Mouse (Mus musculus): ENCODE data around the gene Itga9.

The Itga9 gene

DNA sequence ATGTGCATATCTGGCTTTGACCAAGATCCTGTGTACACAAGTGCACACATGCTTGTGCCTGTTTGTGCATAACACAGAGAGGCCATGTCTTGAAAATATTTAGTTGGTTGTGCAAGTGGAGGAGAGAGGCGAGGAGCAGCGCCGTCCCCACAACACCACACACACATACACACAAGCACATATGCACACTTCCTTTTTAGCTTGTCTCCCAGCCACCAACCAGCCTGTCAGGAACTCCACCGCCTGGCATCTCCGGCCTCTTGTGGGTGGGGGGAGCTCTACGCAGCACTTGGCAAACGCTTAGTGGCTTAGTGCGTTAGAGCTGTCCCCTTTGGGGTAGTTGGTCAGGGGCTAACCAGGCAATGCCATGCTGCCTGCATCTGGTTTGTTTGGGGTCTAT, 321.0 kb downstream of the Itga9 start:
- peak in 1 of 2 experiments; percentile 59 for DNase-seq

- DNase-seq, result no peak
Measured at GRCm38 (mm10) chr9:118928007-118928406, 321.5 kb downstream of the Itga9 start.

GRCm38 (mm10) chr9:118928656-118929055, 322.2 kb downstream of the Itga9 start:
- DNase-seq, result peak; percentile 67 to 75

DNA sequence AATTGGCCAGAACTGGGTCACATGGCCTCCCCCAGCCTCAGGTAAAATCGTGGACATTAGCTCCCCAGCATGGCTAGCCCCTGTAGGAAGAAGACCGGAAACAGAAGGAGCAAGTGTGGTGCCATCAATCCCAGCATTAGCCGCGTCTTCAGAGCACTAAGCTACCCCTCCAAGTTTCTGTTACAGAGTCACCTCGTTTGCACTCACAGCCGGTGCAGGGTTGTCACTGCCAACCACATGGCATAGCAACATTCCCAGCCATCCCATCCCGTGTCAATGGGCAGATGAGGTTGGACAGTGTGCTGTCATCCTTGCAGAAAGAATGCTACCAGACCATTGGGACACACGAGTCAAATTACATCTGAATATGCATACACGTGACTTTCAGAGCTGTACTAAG, 324.1 kb downstream of the Itga9 start:
- no peak for DNase-seq

DNA sequence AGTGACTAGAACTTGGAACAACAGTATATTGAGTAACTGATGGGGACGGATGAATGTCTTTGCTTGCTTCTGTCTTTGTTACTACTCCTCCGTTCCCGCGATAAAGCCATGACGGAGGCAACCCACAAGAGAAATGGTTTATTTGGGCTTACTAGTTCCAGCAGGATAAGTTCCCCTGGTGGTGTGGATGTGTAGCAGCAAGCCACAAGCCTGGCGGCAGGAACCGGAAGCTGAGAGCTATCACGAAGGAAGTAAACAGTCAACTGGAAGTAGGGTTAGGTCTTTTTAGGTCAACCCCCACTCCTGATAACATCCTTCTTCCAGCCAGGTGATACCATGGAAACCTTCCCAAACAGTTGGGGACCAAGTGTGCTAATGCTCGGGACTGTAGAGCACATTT, 327.3 kb downstream of the Itga9 start:
- no peak for DNase-seq

GRCm38 (mm10) chr9:118934319-118934718, 327.8 kb downstream of the Itga9 start:
- DNase-seq, result no peak

- DNase-seq, result no peak
Measured at GRCm38 (mm10) chr9:118935098-118935497, 328.6 kb downstream of the Itga9 start.

GRCm38 (mm10) chr9:118936071-118936470, 329.6 kb downstream of the Itga9 start:
- peak; percentile 57 to 80 for DNase-seq

- DNase-seq, result peak; percentile 67 to 80
Measured at GRCm38 (mm10) chr9:118937515-118937914, 331.0 kb downstream of the Itga9 start.

GRCm38 (mm10) chr9:118939410-118939809, 332.9 kb downstream of the Itga9 start:
- DNase-seq, result peak; percentile 63 to 83

DNA sequence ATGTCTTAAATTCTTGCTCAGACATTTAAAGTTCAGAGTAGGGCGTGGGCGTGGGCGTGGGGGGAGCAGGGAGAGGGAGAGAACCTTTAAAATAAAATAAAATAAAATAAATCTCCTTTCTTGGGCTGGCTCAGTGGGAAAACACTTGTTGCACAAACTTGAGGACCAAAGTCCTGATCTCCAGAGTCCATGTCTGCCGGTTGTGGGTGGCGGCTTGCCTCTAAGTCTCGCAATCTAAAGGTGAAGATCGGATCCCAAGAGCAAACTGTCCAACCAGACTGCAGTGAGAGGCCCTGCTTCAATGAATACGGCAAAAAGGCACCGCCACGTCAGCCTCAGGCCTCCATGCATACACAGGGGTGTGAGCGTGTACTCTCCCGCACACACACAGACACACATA, 333.3 kb downstream of the Itga9 start:
- peak in 1 of 2 experiments; percentile 70 for DNase-seq

DNA sequence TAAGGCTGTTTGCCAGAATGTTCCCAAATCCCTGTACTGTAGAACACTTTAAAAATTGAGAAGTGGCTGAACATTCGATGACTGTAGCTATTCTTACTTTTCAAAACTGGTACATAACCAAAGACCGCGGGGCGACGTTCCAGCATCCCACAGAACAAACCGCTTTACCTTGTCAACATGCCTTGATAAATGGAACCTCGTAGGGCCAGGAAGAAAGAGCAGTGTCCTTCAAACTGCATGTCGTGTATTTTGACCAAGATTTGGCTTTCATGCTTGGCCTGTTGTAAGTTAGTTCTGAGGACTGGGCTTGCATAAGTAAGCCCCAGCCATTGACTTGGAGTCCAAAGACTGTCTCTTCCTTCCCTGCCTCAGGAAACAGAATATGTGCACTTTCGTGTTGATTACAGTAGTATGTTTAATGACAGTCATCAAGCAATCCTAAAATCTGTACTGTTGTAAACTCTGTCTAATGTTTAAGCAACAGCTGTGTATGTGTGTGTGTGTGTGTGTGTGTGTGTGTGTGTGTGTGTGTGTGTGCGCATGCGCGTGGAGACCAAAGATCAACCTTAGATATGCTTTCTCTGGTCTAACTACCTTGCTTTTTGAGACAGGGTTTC, 334.2 kb downstream of the Itga9 start:
- DNase-seq, result peak in 1 of 2 experiments; percentile 47

GRCm38 (mm10) chr9:118942030-118942429, 335.5 kb downstream of the Itga9 start:
- peak in 1 of 2 experiments; percentile 69 for DNase-seq

- no peak for DNase-seq
Measured at GRCm38 (mm10) chr9:118943941-118944340, 337.5 kb downstream of the Itga9 start.

GRCm38 (mm10) chr9:118944388-118944787, 337.9 kb downstream of the Itga9 start:
- DNase-seq, result no peak

GRCm38 (mm10) chr9:118948486-118948885, 342.0 kb downstream of the Itga9 start:
- DNase-seq, result no peak

DNA sequence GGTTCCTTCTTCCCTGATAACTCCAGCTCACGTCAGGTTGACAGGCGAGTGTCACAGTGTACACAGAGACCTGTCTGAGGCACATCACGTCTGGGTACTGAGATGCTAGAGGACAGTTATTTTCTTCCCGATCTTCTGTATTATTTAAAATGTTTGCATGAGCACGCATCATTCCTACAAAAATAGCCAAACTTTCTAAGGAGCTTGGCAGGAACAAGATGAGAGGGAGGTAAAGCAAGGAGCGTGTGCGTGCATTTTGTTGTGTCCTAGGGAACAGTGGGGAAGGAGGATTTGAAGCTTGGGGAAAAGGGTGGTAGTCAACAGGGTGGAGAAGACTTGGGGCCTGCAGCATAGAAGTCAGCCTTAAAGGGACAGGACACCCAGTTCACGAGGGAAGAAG, 342.6 kb downstream of the Itga9 start:
- DNase-seq, result no peak

- no peak for DNase-seq
Measured at GRCm38 (mm10) chr9:118949654-118950053, 343.2 kb downstream of the Itga9 start.

DNA sequence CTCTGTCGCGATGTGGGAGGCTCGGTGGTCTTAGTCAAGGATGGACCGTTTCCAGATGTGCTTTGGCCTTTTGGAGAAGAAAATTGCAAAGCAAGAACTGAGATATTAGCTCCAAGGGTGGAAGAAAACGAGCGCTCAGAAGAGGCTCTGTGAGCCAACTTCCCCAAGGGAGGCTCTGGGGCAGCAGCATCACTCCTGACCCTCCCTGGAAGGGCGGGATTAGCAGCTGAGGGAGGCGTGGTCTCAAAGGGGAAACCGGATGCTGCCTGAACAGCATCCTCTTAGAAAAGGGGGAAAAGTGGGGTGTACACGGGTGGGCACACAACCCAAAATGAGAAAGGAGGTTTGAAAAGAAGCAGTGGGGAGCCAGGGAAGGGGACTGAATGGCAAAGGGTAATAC, 343.6 kb downstream of the Itga9 start:
- DNase-seq, result no peak

Data from kidney, postnatal 25 days (tissue).